Mouse (Mus musculus): ENCODE measurements around the gene Dot1l.

DNA sequence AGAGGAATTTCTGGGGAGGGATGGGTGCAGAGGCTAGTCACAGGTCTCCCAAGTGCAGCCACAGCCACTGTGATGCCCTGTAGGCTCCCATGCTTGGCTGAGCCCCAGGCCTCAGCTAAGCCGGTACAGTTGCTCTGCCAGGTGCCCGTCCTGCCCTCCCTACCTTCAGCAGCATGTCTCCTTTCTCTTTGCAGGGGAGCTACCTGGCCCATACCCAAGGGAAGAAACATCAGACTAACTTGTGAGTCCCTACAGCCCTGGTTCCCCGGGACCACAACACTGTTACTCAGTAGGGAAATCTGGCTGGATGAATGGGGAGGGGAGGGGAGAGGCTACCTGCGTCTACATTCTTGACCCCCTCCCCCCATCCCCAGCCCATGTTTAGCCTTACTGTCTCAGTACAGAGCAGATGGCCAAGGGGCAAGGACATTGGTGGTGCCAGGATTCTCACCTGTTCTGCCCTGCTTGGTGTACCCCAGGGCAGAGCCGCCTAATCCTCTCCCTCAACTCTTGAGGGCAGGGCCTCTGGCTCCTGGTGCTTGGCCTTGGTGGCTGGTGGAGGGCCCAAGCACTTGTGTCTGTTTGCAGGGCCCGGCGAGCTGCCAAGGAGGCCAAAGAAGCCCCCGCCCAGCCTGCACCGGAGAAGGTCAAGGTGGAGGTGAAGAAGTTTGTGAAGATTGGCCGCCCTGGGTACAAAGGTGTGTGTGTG lies 47.4 kb downstream of the Dot1l start:
- TF ChIP-seq CTCF (IDR thresholded peaks at IDR 0.05; ENCODE audit: insufficient read depth, low read length) = no peak
- TF ChIP-seq POLR2A (IDR thresholded peaks at IDR 0.05; ENCODE audit: borderline replicate concordance, extremely low read depth, low read depth, low read length) = no peak

Measured in lung, adult 2 months (tissue).